Mouse (Mus musculus): ENCODE results near the gene Soga1. TPM values are rescaled to one million over a fixed set of nuclear protein-coding genes. Genes with fewer than 3 reads are reported as not detected.

The Soga1 gene
- polyA plus RNA-seq, 1 experiment from 2014 or later: 6.0 TPM

DNA sequence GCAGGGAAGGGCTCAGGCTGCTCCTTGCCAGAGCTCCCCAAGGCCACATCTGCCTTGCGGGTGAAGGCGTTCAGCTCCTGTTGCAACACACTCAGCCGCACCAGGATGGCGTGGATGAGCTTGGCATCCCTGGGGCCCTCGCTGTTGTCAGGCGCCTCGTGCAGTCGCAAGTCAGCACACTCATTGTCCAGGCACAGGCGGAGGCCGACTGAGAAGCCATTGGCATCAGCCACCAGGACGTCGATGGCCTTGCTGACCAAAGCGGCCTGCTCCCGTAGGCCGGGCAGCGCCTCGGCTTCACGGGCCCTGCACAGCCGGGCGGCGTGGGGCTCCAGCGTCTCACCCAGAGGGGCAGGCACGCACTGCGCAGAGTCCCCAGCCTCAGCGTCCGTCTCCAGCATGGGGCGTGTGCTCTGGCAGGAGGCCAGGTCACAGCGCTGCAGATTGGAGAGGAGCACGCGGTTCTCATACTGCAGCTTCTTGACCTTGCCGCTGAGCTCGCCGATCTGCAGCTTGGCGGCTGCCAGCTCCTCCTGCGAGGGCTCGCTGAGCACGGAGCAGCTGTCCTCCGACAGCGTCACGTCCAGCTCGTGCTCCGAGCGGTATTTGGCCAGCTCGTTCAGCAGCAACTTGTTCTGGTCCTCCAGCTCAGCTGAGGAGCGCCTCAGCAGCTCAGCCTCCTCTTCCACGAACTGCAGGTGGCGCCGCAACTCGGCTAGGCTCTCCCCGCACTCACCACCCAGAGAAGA, 39.0 kb downstream of the Soga1 start:
- no peaks in the 10 kb centered on the region for H3K27me3 ChIP-seq (ENCODE audit: control insufficient read depth, insufficient read depth, low read length)
- 89% methylated on average over 50 of the region's 50 CpGs for WGBS
- no peak for ATAC-seq (ENCODE audit: low FRiP score)
- DNase-seq (ENCODE audit: low spot score, missing footprints): no peak
- H3K9ac ChIP-seq (ENCODE audit: low read length): no peak overlapping the region
- H3K4me1 ChIP-seq (ENCODE audit: control insufficient read depth, insufficient read depth, low read length): no peaks in the 10 kb centered on the region
- H3K27ac ChIP-seq (ENCODE audit: low read depth, low read length): no peak overlapping the region
- no peak overlapping the region for H3K4me3 ChIP-seq (ENCODE audit: low read depth, low read length)
- H3K4me2 ChIP-seq: no peak overlapping the region
- no peaks in the 10 kb centered on the region for H3K9me3 ChIP-seq (ENCODE audit: control insufficient read depth, low read length)
- peaks cover 28% of the 10 kb centered on the region for H3K36me3 ChIP-seq (ENCODE audit: control insufficient read depth, insufficient read depth, low read length)

DNA sequence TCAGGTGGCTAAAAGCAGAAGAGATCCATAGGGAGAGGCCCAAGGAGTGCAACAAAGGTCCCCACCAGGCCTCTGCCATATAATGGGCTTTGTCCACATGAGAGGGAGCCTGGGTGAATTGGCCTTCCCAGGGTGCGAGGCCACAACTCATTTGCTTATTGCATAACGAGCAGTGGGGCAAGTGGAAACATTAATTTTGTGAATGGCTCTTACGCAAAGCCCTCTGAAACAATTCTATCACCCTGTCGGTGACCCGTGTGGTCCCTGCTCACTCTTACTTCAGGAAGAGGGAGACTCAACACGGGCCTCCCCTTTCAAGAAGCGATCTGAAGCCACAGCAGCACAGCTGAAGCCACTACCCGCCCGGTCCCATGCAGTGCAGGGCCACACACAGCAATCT, 41.8 kb downstream of the Soga1 start:
- H3K4me1 ChIP-seq (ENCODE audit: control insufficient read depth, insufficient read depth, low read length): no peaks in the 10 kb centered on the region
- peaks cover 26% of the 10 kb centered on the region for H3K36me3 ChIP-seq (ENCODE audit: control insufficient read depth, insufficient read depth, low read length)
- H3K9ac ChIP-seq (ENCODE audit: low read length): no peak overlapping the region
- no peaks in the 10 kb centered on the region for H3K27me3 ChIP-seq (ENCODE audit: control insufficient read depth, insufficient read depth, low read length)
- no peak overlapping the region for H3K4me3 ChIP-seq (ENCODE audit: low read depth, low read length)
- H3K27ac ChIP-seq (ENCODE audit: low read depth, low read length): no peak overlapping the region
- H3K4me2 ChIP-seq: no peak overlapping the region
- no peaks in the 10 kb centered on the region for H3K9me3 ChIP-seq (ENCODE audit: control insufficient read depth, low read length)
- DNase-seq (ENCODE audit: low spot score, missing footprints) (no peak), ATAC-seq (ENCODE audit: low FRiP score) (no peak)
- 87% methylated on average over 9 of the region's 9 CpGs for WGBS

DNA sequence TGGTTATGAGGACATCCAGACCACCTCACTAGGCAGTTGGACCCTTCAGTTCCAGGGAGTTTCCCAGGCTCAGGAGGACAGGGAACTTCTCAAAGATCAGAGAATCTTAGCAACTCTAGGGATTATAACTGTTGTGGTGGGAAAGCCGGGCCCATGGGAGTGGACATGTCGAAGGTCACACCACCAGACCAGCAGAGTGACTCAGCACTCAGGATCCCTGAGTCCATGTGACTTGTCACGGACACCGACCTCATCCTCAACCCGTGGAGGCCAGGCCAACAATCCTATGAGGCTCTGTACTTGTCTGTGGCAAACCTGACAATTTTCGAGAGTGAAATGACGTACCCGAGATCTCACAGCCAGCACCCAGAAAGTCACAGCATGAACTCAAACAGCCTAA, 42.7 kb downstream of the Soga1 start:
- no peak overlapping the region for H3K4me3 ChIP-seq (ENCODE audit: low read depth, low read length)
- peaks cover 26% of the 10 kb centered on the region for H3K36me3 ChIP-seq (ENCODE audit: control insufficient read depth, insufficient read depth, low read length)
- DNase-seq (ENCODE audit: low spot score, missing footprints) (no peak), ATAC-seq (ENCODE audit: low FRiP score) (no peak)
- no peak overlapping the region for H3K9ac ChIP-seq (ENCODE audit: low read length)
- H3K4me1 ChIP-seq (ENCODE audit: control insufficient read depth, insufficient read depth, low read length): no peaks in the 10 kb centered on the region
- no peak overlapping the region for H3K4me2 ChIP-seq
- H3K27ac ChIP-seq (ENCODE audit: low read depth, low read length): no peak overlapping the region
- 95% methylated on average over 8 of the region's 8 CpGs for WGBS
- no peaks in the 10 kb centered on the region for H3K9me3 ChIP-seq (ENCODE audit: control insufficient read depth, low read length)
- no peaks in the 10 kb centered on the region for H3K27me3 ChIP-seq (ENCODE audit: control insufficient read depth, insufficient read depth, low read length)

DNA sequence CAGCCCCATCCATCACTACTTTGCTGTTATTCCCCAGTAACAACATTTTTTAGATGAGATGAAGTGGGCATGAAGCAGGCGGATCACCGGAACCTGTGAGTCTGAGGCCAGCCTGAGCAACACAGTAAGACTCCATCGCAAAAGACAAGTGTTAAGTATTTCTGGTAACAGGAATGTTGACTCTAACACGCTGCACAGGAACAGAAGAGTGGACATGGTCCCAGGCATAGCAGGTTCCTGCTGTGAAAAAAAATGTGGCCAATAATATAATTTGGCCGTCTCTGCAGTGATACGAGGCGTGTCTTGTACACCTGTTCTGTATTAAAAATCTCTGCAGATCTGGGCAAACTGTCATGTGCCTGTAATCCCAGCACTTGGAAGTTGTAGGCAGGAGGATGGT, 43.7 kb downstream of the Soga1 start:
- Histone ChIP-seq H3K9ac (ENCODE audit: low read length) (no peak overlapping the region), H3K36me3 (ENCODE audit: control insufficient read depth, insufficient read depth, low read length) (peaks cover 19% of the 10 kb centered on the region), H3K4me3 (ENCODE audit: low read depth, low read length) (no peak overlapping the region), H3K9me3 (ENCODE audit: control insufficient read depth, low read length) (no peaks in the 10 kb centered on the region), H3K27me3 (ENCODE audit: control insufficient read depth, insufficient read depth, low read length) (no peaks in the 10 kb centered on the region), H3K4me1 (ENCODE audit: control insufficient read depth, insufficient read depth, low read length) (no peaks in the 10 kb centered on the region), H3K4me2 (no peak overlapping the region), H3K27ac (ENCODE audit: low read depth, low read length) (no peak overlapping the region)
- ATAC-seq (ENCODE audit: low FRiP score) (no peak), DNase-seq (ENCODE audit: low spot score, missing footprints) (no peak)
- 95% methylated on average over 7 of the region's 7 CpGs for WGBS

DNA sequence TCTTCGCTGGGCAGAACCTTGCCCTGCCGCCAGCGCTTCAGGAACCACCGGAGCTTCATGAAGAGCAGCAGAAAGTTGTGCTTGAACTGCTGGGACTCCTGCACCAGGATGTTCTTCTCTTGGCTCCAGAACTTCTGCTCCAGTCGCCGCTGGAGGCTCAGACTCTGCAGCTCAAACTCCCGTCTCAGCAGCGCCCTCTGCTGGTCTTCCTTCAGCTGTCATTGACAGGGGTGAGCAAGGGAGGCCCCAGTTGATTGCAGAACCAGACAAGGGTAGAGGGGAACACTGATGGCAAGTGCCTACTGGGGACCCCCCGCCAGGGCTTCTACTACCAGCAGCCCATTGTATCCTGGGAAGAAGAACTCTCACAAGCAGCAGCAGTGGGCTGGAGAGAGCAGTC, 48.2 kb downstream of the Soga1 start:
- peak; percentile 55; the same call in 1 of the 2 replicates for ATAC-seq (ENCODE audit: low FRiP score)
- peak; percentile 97 for DNase-seq (ENCODE audit: low spot score, missing footprints)
- Histone ChIP-seq H3K4me1 (ENCODE audit: control insufficient read depth, insufficient read depth, low read length) (no peaks in the 10 kb centered on the region), H3K27ac (ENCODE audit: low read depth, low read length) (no peak overlapping the region), H3K9ac (ENCODE audit: low read length) (no peak overlapping the region), H3K4me2 (no peak overlapping the region), H3K9me3 (ENCODE audit: control insufficient read depth, low read length) (no peaks in the 10 kb centered on the region), H3K36me3 (ENCODE audit: control insufficient read depth, insufficient read depth, low read length) (peaks cover 43% of the 10 kb centered on the region), H3K27me3 (ENCODE audit: control insufficient read depth, insufficient read depth, low read length) (no peaks in the 10 kb centered on the region), H3K4me3 (ENCODE audit: low read depth, low read length) (no peak overlapping the region)
- WGBS: 48% methylated on average over 9 of the region's 9 CpGs

DNA sequence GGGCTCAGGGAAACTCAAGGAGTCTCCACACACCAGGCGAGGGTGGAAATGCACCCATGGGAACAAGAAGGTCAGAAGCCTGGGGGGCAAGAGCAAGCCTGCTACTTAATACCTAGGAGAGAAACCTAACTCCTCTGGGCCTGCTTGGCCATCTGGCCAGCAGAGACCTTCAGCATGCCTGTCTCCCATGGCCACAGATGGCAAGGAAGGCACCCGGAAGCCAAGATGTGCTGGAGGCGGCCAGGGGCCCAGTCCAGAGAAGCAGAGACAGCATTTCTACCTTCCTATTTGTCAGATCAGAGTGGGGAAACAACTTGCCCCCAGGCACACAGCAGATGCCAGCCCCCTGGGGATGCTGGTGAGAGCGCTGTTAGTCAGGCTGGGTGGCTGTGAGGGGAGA, 50.8 kb downstream of the Soga1 start:
- Histone ChIP-seq H3K9me3 (ENCODE audit: control insufficient read depth, low read length) (peaks cover 4% of the 10 kb centered on the region; the same call in 1 of the 2 replicates), H3K4me1 (ENCODE audit: control insufficient read depth, insufficient read depth, low read length) (no peaks in the 10 kb centered on the region), H3K27me3 (ENCODE audit: control insufficient read depth, insufficient read depth, low read length) (no peaks in the 10 kb centered on the region), H3K4me2 (no peak overlapping the region), H3K36me3 (ENCODE audit: control insufficient read depth, insufficient read depth, low read length) (peaks cover 61% of the 10 kb centered on the region), H3K4me3 (ENCODE audit: low read depth, low read length) (no peak overlapping the region), H3K27ac (ENCODE audit: low read depth, low read length) (no peak overlapping the region), H3K9ac (ENCODE audit: low read length) (no peak overlapping the region)
- WGBS: 95% methylated on average over 4 of the region's 4 CpGs
- no peak for DNase-seq (ENCODE audit: low spot score, missing footprints)
- ATAC-seq (ENCODE audit: low FRiP score): no peak

DNA sequence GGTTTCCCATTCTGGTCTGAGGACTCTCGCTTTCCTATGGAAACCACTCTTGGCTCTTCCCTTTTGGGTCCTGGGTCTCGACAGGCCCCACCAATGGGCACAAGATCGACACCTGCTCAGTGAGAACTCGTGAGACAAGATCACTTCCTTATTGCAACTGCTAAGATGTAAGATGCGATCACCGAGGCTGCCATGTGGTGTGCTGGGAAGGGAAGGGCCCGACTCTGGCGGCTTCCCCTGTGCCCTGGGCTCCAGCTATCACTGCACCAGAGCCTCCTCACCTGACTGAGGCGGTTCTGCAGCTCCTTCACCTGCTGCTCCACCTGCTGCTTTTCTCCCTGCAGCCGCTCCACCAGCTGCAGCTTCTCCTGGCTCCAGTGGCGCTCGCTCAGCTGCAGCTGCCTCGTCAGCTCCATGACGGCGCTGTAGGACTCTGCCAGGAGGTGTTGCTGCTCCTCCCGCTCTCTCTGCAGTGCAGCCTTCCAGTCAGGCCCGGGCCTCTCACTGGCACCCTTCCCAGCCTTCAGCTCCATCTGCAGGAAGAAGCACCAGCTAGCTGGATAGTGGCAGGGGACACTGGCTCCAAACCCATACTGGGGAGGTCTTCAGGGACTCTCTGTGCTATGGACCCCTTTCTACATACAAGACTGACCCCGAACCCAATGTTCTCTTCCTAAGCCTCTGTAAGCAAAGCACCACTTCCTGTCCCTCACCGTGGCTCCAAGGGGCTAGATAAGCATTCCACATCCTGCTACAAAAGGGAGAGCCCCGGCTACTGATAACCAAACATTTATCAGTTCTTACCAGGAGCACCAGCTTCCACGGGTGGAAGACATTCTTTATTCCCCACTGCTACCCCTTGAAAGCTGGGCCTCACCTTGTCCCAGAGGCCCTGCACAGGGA, 51.7 kb downstream of the Soga1 start:
- peaks cover 4% of the 10 kb centered on the region; the same call in 1 of the 2 replicates for H3K9me3 ChIP-seq (ENCODE audit: control insufficient read depth, low read length)
- no peak overlapping the region for H3K4me2 ChIP-seq
- no peak overlapping the region for H3K4me3 ChIP-seq (ENCODE audit: low read depth, low read length)
- WGBS: 94% methylated on average over 21 of the region's 21 CpGs
- no peaks in the 10 kb centered on the region for H3K4me1 ChIP-seq (ENCODE audit: control insufficient read depth, insufficient read depth, low read length)
- no peak for ATAC-seq (ENCODE audit: low FRiP score)
- H3K36me3 ChIP-seq (ENCODE audit: control insufficient read depth, insufficient read depth, low read length): peaks cover 62% of the 10 kb centered on the region
- H3K9ac ChIP-seq (ENCODE audit: low read length): no peak overlapping the region
- no peak overlapping the region for H3K27ac ChIP-seq (ENCODE audit: low read depth, low read length)
- no peaks in the 10 kb centered on the region for H3K27me3 ChIP-seq (ENCODE audit: control insufficient read depth, insufficient read depth, low read length)
- DNase-seq (ENCODE audit: low spot score, missing footprints): no peak

DNA sequence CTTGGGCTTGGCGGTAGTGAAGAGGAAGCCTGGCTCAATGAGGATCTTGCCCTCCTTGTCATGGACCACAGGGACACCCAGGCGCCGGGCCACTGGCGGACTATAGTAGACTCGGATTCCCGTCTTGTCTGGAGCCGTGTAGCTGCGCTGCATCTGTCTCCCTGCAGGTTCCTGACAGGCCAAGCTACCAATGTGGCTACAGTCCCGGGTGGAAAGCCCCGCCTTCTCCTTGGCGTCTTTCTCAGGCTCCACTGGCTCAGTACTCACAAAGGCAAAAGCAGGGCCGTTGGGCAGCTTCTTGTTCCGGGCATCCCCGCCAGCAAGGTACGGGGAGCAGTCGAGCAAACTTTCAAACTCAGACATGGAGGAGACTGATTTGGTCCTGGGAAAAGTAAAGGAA, 57.9 kb downstream of the Soga1 start:
- DNase-seq (ENCODE audit: low spot score, missing footprints) (no peak), ATAC-seq (ENCODE audit: low FRiP score) (no peak)
- Histone ChIP-seq H3K4me1 (ENCODE audit: control insufficient read depth, insufficient read depth, low read length) (no peaks in the 10 kb centered on the region), H3K27me3 (ENCODE audit: control insufficient read depth, insufficient read depth, low read length) (no peaks in the 10 kb centered on the region), H3K4me3 (ENCODE audit: low read depth, low read length) (no peak overlapping the region), H3K4me2 (no peak overlapping the region), H3K9ac (ENCODE audit: low read length) (no peak overlapping the region), H3K36me3 (ENCODE audit: control insufficient read depth, insufficient read depth, low read length) (peaks cover 71% of the 10 kb centered on the region), H3K27ac (ENCODE audit: low read depth, low read length) (no peak overlapping the region), H3K9me3 (ENCODE audit: control insufficient read depth, low read length) (peaks cover 4% of the 10 kb centered on the region; the same call in 1 of the 2 replicates)
- WGBS: 94% methylated on average over 16 of the region's 16 CpGs

DNA sequence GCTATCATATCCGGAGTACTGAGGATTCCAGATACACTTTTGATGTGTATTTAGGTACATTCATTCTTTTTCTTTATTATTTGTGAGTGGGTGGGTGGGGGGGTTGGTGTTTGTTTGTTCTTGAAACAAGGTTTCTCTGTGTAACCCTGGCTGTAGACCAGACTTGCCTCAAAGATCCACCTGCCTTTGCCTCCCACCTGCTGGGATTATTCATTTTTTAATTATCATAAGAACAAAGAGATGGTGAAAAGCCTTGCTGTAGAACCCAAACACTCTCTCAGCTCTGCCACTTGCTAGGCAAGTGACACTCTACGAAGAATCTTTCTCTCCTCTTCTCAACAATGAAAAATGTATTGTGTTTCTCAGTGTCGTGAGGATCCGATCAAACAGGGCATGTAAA, 59.8 kb downstream of the Soga1 start:
- ATAC-seq (ENCODE audit: low FRiP score): no peak
- WGBS: 95% methylated on average over 4 of the region's 4 CpGs

More for the DNA sequence above, 59.8 kb downstream of the Soga1 start:
- no peak for DNase-seq (ENCODE audit: low spot score, missing footprints)
- Histone ChIP-seq H3K4me2 (no peak overlapping the region), H3K36me3 (ENCODE audit: control insufficient read depth, insufficient read depth, low read length) (peaks cover 61% of the 10 kb centered on the region), H3K27ac (ENCODE audit: low read depth, low read length) (no peak overlapping the region), H3K4me3 (ENCODE audit: low read depth, low read length) (no peak overlapping the region), H3K9me3 (ENCODE audit: control insufficient read depth, low read length) (no peaks in the 10 kb centered on the region), H3K9ac (ENCODE audit: low read length) (no peak overlapping the region), H3K27me3 (ENCODE audit: control insufficient read depth, insufficient read depth, low read length) (no peaks in the 10 kb centered on the region), H3K4me1 (ENCODE audit: control insufficient read depth, insufficient read depth, low read length) (no peaks in the 10 kb centered on the region)
